Mouse (Mus musculus) liver, postnatal 0 days (tissue): ENCODE measurements around the gene Phip. TPM values are rescaled to one million over a fixed set of nuclear protein-coding genes. Genes with fewer than 3 reads are reported as not detected.

Experiments used
- ATAC-seq: fragments of 200-750 bp; cut with Nextera tagmentation; 2 replicates; pipeline ENCODE4 v1.8.0; 2017; ENCODE audit warnings: mild to moderate bottlenecking, moderate library complexity
- DNase-seq: peaks from one replicate; pipeline ENCODE4 v3.0.0-alpha.2; 2016
- H3K27ac ChIP-seq: fragments of 300-500 bp; sonication (generic); 2 replicates; pipeline ENCODE4 v1.5.1; 2014; ENCODE audit warnings: antibody characterized with exemption, moderate library complexity, mild to moderate bottlenecking, low read depth
- H3K27me3 ChIP-seq: fragments of 300-500 bp; sonication (generic); 2 replicates; pipeline ENCODE4 v1.6.1; 2014; ENCODE audit warnings: low read length, control low read depth, mixed read lengths; ENCODE audit not compliant: insufficient read depth
- H3K36me3 ChIP-seq: fragments of 300-500 bp; sonication (generic); replicated peaks from 2 replicates; pipeline ENCODE4 v1.6.1; 2014; ENCODE audit warnings: mild to moderate bottlenecking, control low read depth, low read length, moderate library complexity, mixed read lengths; ENCODE audit not compliant: insufficient read depth
- H3K4me1 ChIP-seq: fragments of 300-500 bp; sonication (generic); 2 replicates; pipeline ENCODE4 v1.6.1; 2014; ENCODE audit warnings: antibody characterized with exemption, mild to moderate bottlenecking, control low read depth; ENCODE audit not compliant: insufficient read depth
- H3K4me2 ChIP-seq: fragments of 300-500 bp; sonication (generic); 2 replicates; pipeline ENCODE4 v1.6.1; 2014; ENCODE audit warnings: low read depth, mild to moderate bottlenecking, low read length, moderate library complexity, mixed read lengths
- H3K4me3 ChIP-seq: fragments of 300-500 bp; sonication (generic); 2 replicates; pipeline ENCODE4 v1.5.1; 2014; ENCODE audit warnings: low read depth, low read length
- H3K9ac ChIP-seq: fragments of 300-500 bp; sonication (generic); replicated peaks from 2 replicates; pipeline ENCODE4 v1.6.1; 2014; ENCODE audit warnings: mild to moderate bottlenecking, moderate library complexity
- H3K9me3 ChIP-seq: fragments of 300-500 bp; sonication (generic); 2 replicates; pipeline ENCODE4 v1.6.1; 2016; ENCODE audit warnings: mild to moderate bottlenecking, control low read depth, low read length, mixed read lengths
- CTCF ChIP-seq: sonication (generic); IDR thresholded peaks from 2 replicates; pipeline ENCODE4 v1.5.1; 2016; ENCODE audit warnings: antibody characterized with exemption, low read depth
- EP300 ChIP-seq: IDR thresholded peaks from 2 replicates; pipeline ENCODE4 v1.6.1; 2016; ENCODE audit warnings: antibody characterized with exemption, low read depth, mild to moderate bottlenecking
- WGBS: fragments of 180-500 bp; shearing (Covaris S2); extraction: QIAGEN DNeasy Blood & Tissue Kit; methylation state at CpG from one replicate; pipeline ENCODE4 v1.1.7; 2014; ENCODE audit not compliant: insufficient replicate concordance; 5-methylcytosine and 5-hydroxymethylcytosine counted together
- polyA plus RNA-seq: library from polyadenylated mRNA; unstranded; fragments of >200 nt; fragmentation: Nextera tagmentation; extraction: Ambion mirVana; gene quantifications from 2 replicates; pipeline ENCODE4 v1.2.1, GENCODE M21; 2015

Gene Phip
- polyA plus RNA-seq, 1 experiment from 2014 or later: 15.4 TPM

DNA sequence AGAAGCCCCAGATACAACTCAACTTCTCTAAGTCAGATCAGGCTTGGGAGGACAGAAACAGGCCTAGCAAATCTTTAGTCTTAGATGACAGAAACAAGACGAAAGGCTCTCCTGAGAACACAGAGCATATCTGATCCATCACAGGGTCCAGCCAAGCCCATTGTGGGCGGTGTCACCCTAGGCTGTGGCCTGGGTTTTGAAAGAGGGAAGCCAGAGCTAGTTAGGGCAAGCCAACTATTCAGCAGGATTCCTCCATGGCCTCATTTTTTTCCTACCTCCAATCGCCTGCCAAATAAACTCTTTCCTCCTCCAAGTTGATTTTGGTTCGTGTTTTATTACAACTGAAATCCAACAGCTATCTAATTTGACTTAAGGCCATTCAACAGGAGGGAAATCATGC, 114.0 kb downstream of the Phip start:
- no peak overlapping the region for H3K4me2 ChIP-seq
- H3K4me1 ChIP-seq: no peaks in the 10 kb centered on the region
- WGBS: 63% methylated on average over 4 of the region's 4 CpGs
- DNase-seq: no peak
- H3K27me3 ChIP-seq: no peaks in the 10 kb centered on the region
- H3K36me3 ChIP-seq: no peaks in the 10 kb centered on the region
- H3K9me3 ChIP-seq: no peaks in the 10 kb centered on the region
- no peak overlapping the region for H3K9ac ChIP-seq
- TF ChIP-seq EP300: no peak
- no peak for TF ChIP-seq CTCF
- no peak overlapping the region for H3K27ac ChIP-seq
- ATAC-seq: no peak
- H3K4me3 ChIP-seq: no peak overlapping the region

DNA sequence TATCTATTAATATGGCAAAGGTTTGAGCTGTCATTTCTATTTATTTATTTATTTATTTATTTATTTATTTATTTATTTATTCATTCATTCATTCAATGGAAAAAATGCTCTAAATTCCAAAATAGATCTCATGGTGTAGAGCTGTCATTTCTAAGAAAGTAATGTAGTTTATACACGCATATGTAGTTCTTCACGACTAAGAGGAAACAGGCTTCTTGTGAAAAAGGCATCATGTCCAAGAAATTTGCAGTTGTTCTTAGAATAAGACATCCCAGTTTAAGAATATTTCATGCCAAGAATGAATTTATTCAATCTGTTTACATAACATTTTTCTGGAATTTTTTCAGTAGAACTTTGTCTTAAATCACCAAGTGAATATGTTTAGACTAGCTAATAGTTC, 114.5 kb downstream of the Phip start:
- ATAC-seq (no peak), DNase-seq (no peak)
- TF ChIP-seq EP300 (no peak), CTCF (no peak)
- WGBS: 79% methylated on average over 2 of the region's 2 CpGs
- no peaks in the 10 kb centered on the region for H3K36me3 ChIP-seq
- no peak overlapping the region for H3K4me2 ChIP-seq
- H3K27me3 ChIP-seq: no peaks in the 10 kb centered on the region
- no peak overlapping the region for H3K9ac ChIP-seq
- H3K4me1 ChIP-seq: no peaks in the 10 kb centered on the region
- H3K9me3 ChIP-seq: no peaks in the 10 kb centered on the region
- H3K27ac ChIP-seq: no peak overlapping the region
- no peak overlapping the region for H3K4me3 ChIP-seq

DNA sequence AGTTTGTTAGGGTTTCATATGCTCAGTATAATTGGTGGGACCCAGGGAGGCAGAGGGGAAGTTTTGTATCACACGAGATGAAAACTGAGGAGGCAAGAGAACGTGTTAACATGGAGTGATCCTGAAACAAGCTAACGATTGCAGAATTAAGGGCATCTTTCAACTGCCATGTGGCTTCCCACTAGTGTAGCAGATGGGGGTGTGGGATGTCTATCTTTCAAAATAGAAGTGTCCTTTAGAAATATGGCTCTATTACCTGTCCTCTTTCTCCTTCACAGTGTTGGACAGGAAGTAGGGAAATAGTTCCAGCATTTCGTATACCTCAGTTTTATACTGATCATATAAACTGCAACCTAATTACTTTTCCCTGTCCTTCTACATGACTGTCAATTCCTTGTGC, 119.1 kb downstream of the Phip start:
- H3K4me3 ChIP-seq: no peak overlapping the region
- H3K27me3 ChIP-seq: no peaks in the 10 kb centered on the region
- WGBS: 76% methylated on average over 4 of the region's 4 CpGs
- no peaks in the 10 kb centered on the region for H3K9me3 ChIP-seq
- no peak overlapping the region for H3K4me2 ChIP-seq
- TF ChIP-seq CTCF: no peak
- no peak for TF ChIP-seq EP300
- DNase-seq: no peak
- no peak overlapping the region for H3K27ac ChIP-seq
- H3K9ac ChIP-seq: no peak overlapping the region
- ATAC-seq: no peak
- no peaks in the 10 kb centered on the region for H3K36me3 ChIP-seq
- no peaks in the 10 kb centered on the region for H3K4me1 ChIP-seq

DNA sequence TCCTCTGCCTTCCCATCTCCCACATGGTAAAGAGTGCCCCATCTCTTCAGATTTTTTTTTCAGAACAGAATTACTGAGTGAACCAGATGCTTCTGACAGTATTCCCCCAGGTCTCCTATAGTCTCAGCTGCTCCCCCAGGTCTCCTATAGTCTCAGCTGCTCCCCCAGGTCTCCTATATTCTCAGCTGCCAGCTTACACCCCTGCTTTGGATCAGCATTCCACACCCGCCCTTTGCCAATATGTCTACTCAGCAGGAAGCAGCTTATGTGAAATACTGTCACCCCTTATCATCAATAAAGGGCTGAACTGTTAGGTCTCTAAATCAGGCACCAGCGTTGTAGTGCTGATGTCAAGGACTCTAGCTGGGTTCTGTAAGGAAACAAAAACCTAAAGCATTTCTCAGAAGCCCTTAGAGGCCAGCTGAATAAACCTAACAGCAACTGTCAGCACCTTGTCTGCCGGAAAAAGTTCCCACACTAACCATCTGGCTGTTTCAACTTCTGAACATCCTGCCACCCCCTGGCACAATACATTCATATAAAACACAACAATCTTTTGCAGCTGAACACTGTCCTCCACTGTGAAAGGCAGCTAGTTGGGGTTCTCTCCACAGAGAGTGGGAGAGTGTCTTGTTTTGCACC, 120.2 kb downstream of the Phip start:
- no peak for DNase-seq
- no peaks in the 10 kb centered on the region for H3K9me3 ChIP-seq
- WGBS: 37% methylated on average over 3 of the region's 3 CpGs
- H3K4me1 ChIP-seq: no peaks in the 10 kb centered on the region
- H3K4me3 ChIP-seq: no peak overlapping the region
- TF ChIP-seq EP300: no peak
- TF ChIP-seq CTCF: no peak
- no peak overlapping the region for H3K9ac ChIP-seq
- no peaks in the 10 kb centered on the region for H3K27me3 ChIP-seq
- no peak for ATAC-seq
- H3K27ac ChIP-seq: no peak overlapping the region
- no peak overlapping the region for H3K4me2 ChIP-seq
- no peaks in the 10 kb centered on the region for H3K36me3 ChIP-seq

- Histone ChIP-seq H3K9me3 (no peaks in the 10 kb centered on the region), H3K9ac (no peak overlapping the region), H3K4me3 (no peak overlapping the region), H3K4me1 (no peaks in the 10 kb centered on the region), H3K4me2 (no peak overlapping the region), H3K36me3 (no peaks in the 10 kb centered on the region), H3K27ac (no peak overlapping the region), H3K27me3 (no peaks in the 10 kb centered on the region)
- ATAC-seq (no peak), DNase-seq (no peak)
- WGBS: 39% methylated on average over 2 of the region's 2 CpGs
- no peak for TF ChIP-seq EP300
- peak; percentile 54 for TF ChIP-seq CTCF
Measured at GRCm38 (mm10) chr9:82854040-82854439, 121.3 kb downstream of the Phip start.

DNA sequence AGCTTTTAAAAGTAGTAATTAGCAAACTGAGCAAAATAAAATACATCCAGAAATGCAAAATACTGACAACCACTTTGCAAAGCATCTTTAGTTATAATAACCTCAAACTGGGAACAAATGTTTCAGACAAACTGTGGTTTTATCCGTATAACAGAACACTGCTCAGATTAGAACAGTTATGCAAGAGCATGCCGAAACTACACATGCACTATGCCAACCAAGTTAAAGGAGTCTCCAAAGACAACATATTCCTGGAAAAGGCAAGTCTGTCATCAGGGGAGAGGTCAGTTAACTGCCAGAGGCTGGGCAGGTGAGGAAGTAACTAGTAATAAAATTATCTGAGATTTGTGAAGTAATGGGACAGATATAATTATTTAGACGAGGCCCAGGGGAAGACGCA, 132.6 kb downstream of the Phip start:
- no peaks in the 10 kb centered on the region for H3K36me3 ChIP-seq
- ATAC-seq: no peak
- no peak overlapping the region for H3K4me3 ChIP-seq
- H3K27ac ChIP-seq: no peak overlapping the region
- DNase-seq: no peak
- 80% methylated on average over 4 of the region's 4 CpGs for WGBS
- TF ChIP-seq CTCF (no peak), EP300 (no peak)
- H3K4me2 ChIP-seq: no peak overlapping the region
- no peaks in the 10 kb centered on the region for H3K27me3 ChIP-seq
- H3K9ac ChIP-seq: no peak overlapping the region
- H3K9me3 ChIP-seq: no peaks in the 10 kb centered on the region
- no peaks in the 10 kb centered on the region for H3K4me1 ChIP-seq

- H3K27ac ChIP-seq: no peak overlapping the region
- no peaks in the 10 kb centered on the region for H3K4me1 ChIP-seq
- no peak for TF ChIP-seq EP300
- TF ChIP-seq CTCF: no peak
- no peak overlapping the region for H3K9ac ChIP-seq
- 73% methylated on average over 6 of the region's 6 CpGs for WGBS
- H3K9me3 ChIP-seq: no peaks in the 10 kb centered on the region
- no peak overlapping the region for H3K4me2 ChIP-seq
- no peak for ATAC-seq
- DNase-seq: no peak
- no peaks in the 10 kb centered on the region for H3K27me3 ChIP-seq
- H3K36me3 ChIP-seq: no peaks in the 10 kb centered on the region
- no peak overlapping the region for H3K4me3 ChIP-seq
Measured at GRCm38 (mm10) chr9:82835921-82836320, 139.4 kb downstream of the Phip start.
